Mouse (Mus musculus) common myeloid progenitor, adult 5-6 weeks (primary cell): ENCODE measurements at regions not wholly inside any gene's neighbourhood (a gene's known extent, or its start where the extent isn't known, plus 50 kb on each side); places are given as distances from the start of the nearest gene placed in this dataset.

Source experiments
- ATAC-seq: replicated peaks from 2 replicates; pipeline ENCODE4 v1.8.0; 2016; ENCODE audit warnings: low read depth, mild to moderate bottlenecking, moderate TSS enrichment, inconsistent platforms; ENCODE audit not compliant: poor library complexity, severe bottlenecking

DNA sequence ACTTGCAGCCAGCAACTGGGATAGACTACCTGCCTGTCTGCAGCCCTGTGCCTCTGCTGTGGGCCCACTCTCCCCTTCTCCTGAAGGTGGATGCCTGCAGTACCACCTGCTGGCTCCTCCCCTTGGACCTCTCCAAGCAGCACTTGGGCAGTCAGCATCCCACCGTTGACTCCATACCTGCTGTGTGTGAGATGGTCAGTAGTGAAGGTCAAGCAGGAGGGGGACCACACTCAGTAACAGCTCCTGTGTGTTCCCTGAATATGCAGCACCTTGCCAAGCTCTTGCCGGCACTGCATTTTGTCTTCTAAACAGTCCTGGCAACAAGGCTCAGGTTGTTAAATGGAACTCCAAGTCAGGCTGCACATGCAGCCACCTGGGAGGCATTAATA is 71.6 kb upstream of the Sesn3 start:
- ATAC-seq: no peak

DNA sequence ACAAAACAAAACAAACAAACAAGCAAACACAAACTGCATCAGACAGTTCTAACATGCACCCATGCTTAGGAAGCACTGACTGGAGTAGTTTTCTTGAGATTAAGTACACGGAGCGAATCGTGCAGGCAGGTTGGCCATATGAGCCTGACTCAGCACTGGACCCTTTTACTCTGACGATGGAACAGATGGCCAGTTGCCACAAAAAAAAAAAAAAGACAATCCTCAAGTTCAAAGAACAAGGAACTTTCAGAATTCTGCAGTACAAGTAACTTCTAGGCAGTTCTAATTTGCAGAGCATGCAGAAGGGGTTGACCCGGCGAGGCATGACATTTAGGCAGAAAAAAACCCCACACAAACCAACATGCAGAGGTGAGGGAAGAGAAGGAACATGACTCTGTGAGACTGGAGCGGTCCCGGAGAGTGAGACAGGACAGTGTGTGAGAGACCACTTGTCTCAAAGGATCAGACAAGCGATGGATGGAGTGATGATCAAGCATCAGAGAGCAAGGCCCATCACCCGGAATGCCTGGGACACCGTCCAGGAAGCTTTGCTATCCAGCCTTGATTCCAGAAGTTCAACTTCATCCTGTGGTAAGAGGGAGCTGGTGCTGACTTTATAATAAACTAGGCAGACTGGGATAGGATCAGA is 71.0 kb upstream of the Sesn3 start:
- no peak for ATAC-seq

DNA sequence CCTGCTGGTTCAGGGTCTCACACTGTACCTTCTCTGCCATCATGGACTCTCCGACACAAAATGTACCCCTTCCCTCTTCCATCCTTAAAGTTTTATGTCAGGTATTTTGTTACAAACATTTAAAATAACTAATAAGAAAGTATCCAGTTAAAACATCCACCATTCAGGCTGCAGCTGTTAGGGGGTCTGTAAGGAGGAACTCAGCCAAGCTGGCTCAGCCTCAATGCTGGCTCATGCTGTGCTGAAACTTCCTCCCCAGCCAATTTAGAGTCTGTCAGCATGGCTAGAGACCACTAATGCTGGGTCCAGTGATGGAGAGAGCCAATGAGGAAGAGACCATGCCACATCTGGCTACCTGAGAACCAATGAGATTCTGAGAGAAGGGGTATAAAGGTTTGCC is 70.0 kb upstream of the Sesn3 start:
- 0 out of 2 replicates have a peak, but pooled peaks have one; percentile 26 for ATAC-seq

DNA sequence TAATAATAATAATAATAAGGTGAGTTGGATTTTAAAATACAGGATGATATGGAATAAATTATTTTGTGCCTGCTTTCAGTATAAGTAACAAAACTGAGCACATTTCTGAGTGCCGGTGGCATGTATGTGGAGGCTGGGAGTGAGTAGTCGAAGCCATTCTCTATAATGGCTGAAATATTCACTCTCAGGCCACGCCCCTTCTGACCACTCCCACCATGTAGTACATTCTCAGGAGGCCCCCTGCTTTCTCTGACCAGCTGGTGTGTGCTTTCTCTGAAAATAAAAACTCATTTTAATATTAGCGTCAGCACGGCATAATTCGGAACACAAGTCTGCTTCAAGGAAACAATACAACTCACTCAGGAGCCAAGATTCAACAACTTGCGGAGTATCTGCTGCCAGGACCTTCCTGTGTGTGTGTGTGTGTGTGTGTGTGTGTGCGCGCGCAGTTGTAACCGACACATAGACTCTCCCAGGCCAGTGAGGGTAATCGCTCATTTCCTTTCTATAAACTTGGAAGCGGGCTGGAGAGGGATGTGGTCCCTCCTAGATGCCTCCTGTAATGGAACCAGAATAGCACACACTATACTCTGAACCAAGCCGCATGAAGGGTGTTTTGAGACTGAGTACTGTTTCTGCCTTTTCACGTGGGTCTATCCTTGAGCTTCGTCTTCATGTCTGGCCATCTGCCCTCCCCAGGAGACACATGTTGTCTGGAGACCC is 67.9 kb upstream of the Sesn3 start:
- no peak for ATAC-seq

DNA sequence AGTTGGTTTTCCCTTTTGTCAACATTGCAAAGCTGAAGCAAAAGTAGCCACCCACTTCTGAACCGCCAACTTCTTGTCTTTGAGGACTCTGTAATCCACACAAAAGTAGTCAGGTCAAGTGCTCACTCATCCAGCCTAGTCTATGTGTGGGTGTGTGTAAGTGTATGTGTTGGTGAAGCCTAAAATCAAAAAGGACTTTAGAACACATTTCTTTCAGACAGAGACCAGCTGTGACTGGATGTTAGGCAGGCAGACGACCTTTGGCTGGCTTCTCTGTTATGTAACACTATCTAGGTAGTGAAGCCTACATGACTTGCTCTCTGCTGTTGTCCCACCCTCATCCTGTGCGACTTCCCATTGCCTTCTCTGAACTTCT is 67.3 kb upstream of the Sesn3 start:
- no peak for ATAC-seq

DNA sequence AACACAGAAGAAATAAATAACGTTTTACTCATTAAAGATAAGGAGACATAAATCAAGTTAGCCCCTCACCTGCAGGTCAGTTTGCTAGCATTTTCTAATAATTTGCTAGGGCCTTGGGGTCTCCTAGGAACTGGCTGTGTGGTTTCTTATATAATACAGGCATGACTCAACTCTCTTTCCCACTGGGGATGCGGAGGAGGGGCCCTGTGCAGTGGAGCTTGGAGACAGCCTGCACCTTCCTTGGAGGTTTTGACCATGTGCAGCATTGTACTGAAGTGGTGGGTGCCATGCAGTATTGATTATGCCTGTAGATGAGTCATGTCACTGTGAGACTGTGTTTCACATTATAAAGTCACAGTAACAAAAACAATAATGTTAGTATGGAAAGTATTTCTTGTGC is 61.6 kb upstream of the Sesn3 start:
- ATAC-seq: no peak

DNA sequence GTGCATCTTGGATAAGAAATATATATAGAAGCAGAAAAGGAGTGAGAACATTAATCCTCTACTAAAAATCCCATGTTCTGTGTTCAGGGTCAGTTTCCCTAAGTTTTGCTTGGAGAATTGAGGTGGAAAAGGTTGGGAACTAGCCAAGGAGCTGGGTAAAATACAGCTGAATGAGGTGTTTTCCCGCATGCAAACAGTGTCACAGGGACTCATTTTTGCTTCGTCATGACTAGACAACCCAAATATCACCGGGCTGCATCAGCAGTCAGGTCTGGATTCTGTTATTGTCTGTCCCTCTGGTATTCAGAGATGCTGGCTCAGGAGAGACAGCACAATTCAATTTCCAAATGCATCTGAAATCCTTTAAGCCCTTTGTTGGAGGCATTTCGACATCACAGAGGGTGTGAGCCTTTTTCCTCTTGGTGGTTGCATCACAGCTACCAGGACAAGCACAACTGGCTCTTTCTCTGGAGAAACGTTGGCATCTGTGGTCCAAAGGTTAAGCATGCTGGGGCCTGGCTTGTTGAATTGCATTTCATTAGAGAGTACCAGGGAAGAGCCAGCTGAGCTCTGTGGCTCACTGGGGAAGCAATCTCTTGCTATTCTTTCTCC is 59.6 kb upstream of the Sesn3 start:
- ATAC-seq: peak; percentile 84

DNA sequence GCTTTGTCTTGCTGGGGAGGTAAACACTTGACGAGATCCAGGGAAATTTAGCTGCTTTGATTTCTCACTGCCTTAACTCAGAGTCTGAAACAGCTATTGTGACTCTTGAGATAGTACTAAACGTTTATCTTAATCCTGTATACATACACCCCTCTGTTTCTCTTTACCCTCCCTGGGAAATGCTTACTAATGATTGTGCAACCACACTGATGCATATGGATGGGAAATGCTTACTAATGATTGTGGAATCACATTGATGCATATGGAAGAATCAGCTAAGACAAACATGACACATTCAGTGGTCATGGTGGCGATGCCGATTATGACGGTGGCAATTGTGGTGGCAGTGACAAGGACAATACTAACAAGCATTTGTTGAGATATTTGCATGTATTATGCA is 58.9 kb upstream of the Sesn3 start:
- ATAC-seq: peak; percentile 49

DNA sequence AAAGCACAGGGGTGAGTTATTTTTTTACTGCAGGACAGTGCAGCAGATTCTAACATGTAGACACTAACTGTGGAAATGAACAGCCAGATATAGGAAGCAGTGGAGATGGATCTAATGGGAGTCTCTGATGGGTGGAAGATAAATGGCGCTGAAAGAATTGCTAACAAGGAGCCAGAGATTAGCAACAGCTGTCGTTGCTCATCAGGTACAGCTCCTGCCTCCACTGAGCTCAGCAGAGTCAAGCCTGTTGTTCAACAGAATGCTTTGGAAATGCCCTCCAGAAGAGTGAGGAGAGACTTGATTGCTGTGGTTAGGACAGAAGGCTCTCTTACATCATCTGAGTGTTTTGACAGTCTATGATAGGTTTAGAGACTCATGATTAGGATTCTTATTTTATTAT is 51.9 kb upstream of the Sesn3 start:
- ATAC-seq: no peak
